Mouse (Mus musculus) intestine, embryonic 15.5 days (tissue): ENCODE measurements around the gene E430018J23Rik. TPM values are rescaled to one million over a fixed set of nuclear protein-coding genes. Genes with fewer than 3 reads are reported as not detected.
"Not testable (repeated sequence)": the region's sequence is repeated elsewhere in the genome, so short reads cannot be mapped to it uniquely, and the experiment has no call there.

Experiments used
- ATAC-seq: fragments of 200-750 bp; cut with Nextera tagmentation; 2 replicates; pipeline ENCODE4 v1.8.0; 2017; ENCODE audit warnings: moderate TSS enrichment, moderate library complexity
- H3K27ac ChIP-seq: fragments of 300-500 bp; sonication (generic); 2 replicates; pipeline ENCODE4 v1.5.1; 2015; ENCODE audit warnings: mild to moderate bottlenecking, inconsistent platforms
- H3K27me3 ChIP-seq: fragments of 300-500 bp; sonication (generic); replicated peaks from 2 replicates; pipeline ENCODE4 v1.6.1; 2015; ENCODE audit warnings: inconsistent platforms
- H3K36me3 ChIP-seq: fragments of 300-500 bp; sonication (generic); 2 replicates; pipeline ENCODE4 v1.6.1; 2015; ENCODE audit warnings: inconsistent platforms
- H3K4me1 ChIP-seq: fragments of 300-500 bp; sonication (generic); replicated peaks from 2 replicates; pipeline ENCODE4 v1.6.1; 2015; ENCODE audit warnings: inconsistent platforms
- H3K4me2 ChIP-seq: fragments of 300-500 bp; sonication (generic); replicated peaks from 2 replicates; pipeline ENCODE4 v1.6.1; 2015; ENCODE audit warnings: mild to moderate bottlenecking, inconsistent platforms
- H3K4me3 ChIP-seq: fragments of 300-500 bp; sonication (generic); replicated peaks from 2 replicates; pipeline ENCODE4 v1.5.1; 2015; ENCODE audit warnings: inconsistent platforms
- H3K9ac ChIP-seq: fragments of 300-500 bp; sonication (generic); 2 replicates; pipeline ENCODE4 v1.6.1; 2015; ENCODE audit warnings: inconsistent platforms
- H3K9me3 ChIP-seq: fragments of 300-500 bp; sonication (generic); 2 replicates; pipeline ENCODE4 v1.6.1; 2016; ENCODE audit warnings: inconsistent platforms
- WGBS: fragments of 180-500 bp; shearing (Covaris S2); methylation state at CpG from one replicate; pipeline ENCODE4 v1.1.7; 2015; 5-methylcytosine and 5-hydroxymethylcytosine counted together
- polyA plus RNA-seq: library from polyadenylated mRNA; unstranded; fragments of >200 nt; fragmentation: Nextera tagmentation; extraction: Ambion mirVana; gene quantifications from 2 replicates; pipeline ENCODE4 v1.2.1, GENCODE M21; 2015

The E430018J23Rik gene
- 8.0 and 9.3 TPM in 2 replicates for polyA plus RNA-seq

DNA sequence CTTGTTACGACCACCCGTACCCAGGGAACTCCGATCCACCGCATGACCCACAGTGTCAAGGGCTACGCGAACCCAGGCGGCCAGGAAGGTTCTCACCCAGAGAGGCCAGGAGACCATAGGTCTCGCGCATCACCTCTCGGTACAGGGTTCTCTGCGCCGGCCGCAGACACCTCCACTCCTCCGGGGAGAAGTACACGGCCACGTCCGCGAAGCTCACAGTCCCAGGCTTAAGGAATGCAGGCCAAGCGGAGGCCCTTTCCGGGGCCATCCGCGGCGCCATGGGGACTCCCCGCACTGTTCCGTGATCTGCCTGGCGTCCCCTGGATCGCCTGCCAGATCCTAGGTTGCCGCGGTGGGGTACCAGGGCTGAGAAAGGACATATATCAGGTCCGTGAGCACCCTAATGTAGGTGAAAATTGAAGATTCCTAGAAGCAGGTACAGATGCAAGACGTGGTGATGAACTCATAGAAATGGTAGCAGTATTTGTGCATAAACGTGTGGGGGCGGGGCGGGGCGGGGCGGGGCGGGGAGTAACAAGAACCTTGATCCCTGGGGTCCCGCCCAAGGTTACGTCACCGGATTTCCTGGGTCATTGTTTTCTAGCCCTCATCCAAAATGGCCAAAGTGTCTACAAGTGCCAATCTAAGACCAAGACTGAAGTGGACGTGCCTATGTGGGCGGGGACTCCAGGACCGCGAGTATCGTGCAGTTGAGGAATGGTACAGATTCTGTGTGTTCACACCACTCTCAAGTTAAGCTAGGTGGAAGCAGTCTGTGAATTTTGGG is at the start of gene E430018J23Rik:
E430018J23Rik (minus strand) TSS at position 473 of the 787 bp plus-strand sequence.
- WGBS: under 1% methylated on average over 45 of the region's 45 CpGs
- Histone ChIP-seq H3K4me2 (peak within 1 kb of the TSS; percentile 74), H3K27me3 (no peaks in the 10 kb centered on the region), H3K27ac (peak within 1 kb of the TSS; percentile 91), H3K4me1 (peaks cover 9% of the 10 kb centered on the region), H3K9me3 (no peaks in the 10 kb centered on the region), H3K9ac (peak within 1 kb of the TSS; percentile 83), H3K36me3 (peaks cover 14% of the 10 kb centered on the region), H3K4me3 (peak within 1 kb of the TSS; percentile 72)
- peak; percentile 96 for ATAC-seq

DNA sequence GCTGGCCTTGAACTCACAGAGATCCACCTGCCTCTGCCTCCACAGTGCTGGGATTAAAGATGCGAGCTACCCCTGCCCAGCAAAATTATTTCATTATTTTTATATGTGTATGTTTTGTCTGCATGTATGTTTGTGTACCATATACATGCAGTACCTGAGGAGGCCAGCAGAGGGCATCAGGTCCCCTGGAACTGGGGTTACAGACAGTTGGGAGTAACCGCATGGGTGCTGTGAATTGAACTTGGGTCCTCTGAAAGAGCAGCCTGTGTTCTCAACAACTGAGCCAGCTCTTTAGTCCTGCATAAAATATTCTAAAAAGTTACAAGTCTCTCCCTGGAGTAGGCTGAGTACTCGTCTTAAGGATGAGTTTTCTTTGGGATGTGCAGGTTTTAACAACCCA is 44.3 kb upstream of the E430018J23Rik start:
- Histone ChIP-seq H3K4me3 (no peak overlapping the region), H3K9me3 (peaks cover 8% of the 10 kb centered on the region; the same call in 1 of the 2 replicates), H3K4me2 (no peak overlapping the region), H3K27ac (no peak overlapping the region), H3K27me3 (no peaks in the 10 kb centered on the region), H3K4me1 (no peaks in the 10 kb centered on the region), H3K9ac (no peak overlapping the region), H3K36me3 (no peaks in the 10 kb centered on the region)
- ATAC-seq: no peak
- WGBS: 84% methylated on average over 3 of the region's 3 CpGs

DNA sequence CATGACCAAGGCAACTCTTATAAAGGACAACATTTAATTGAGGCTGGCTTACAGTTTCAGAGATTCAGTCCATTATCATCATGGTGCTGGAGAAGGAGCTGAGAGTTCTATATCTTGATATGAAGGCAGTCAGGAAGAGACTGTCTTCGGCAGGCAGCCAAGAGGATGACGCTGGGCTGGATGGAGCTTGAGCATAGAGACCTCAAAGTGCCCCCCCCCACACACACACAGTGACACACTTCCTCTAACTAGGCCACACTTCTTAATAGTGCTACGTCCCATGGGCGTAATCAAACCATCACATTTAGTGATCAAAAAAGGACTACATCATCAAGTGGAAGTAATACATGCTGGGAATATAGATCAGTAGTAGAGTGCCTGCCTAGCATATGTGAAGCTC is 41.8 kb upstream of the E430018J23Rik start:
- Histone ChIP-seq H3K9me3 (peaks cover 8% of the 10 kb centered on the region; the same call in 1 of the 2 replicates), H3K36me3 (no peaks in the 10 kb centered on the region), H3K4me3 (no peak overlapping the region), H3K27me3 (no peaks in the 10 kb centered on the region), H3K4me1 (no peaks in the 10 kb centered on the region), H3K27ac (no peak overlapping the region), H3K9ac (no peak overlapping the region), H3K4me2 (no peak overlapping the region)
- ATAC-seq: no peak
- WGBS: 89% methylated on average over 4 of the region's 4 CpGs

DNA sequence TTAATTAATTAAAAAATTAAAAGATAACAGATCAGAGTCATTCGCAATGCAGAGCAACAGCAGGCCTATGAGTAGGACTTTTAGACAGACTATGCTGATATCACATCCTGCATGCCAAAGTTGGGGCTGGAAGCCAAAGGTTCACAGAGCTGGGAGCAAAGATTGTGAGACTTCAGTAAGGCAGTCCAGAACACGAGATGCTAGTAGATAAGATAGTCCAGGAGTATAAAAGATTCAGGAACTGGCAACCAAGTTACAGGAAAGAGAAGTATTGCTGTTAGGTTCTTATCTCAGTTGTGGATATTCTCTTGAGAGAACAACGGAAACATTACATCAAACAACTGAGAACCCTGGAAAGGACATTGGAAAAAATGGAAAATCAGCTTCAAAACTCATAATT is 32.9 kb upstream of the E430018J23Rik start:
- no peak for ATAC-seq
- peaks cover 4% of the 10 kb centered on the region for H3K4me1 ChIP-seq
- 0 out of 2 replicates have a peak, but pooled peaks cover 6% of the 10 kb centered on the region for H3K27me3 ChIP-seq
- H3K4me3 ChIP-seq: no peak overlapping the region
- no peaks in the 10 kb centered on the region for H3K36me3 ChIP-seq
- H3K27ac ChIP-seq: no peak overlapping the region
- H3K9ac ChIP-seq: no peak overlapping the region
- H3K4me2 ChIP-seq: no peak overlapping the region
- WGBS: 68% methylated on average over 3 of the region's 3 CpGs
- no peaks in the 10 kb centered on the region for H3K9me3 ChIP-seq

DNA sequence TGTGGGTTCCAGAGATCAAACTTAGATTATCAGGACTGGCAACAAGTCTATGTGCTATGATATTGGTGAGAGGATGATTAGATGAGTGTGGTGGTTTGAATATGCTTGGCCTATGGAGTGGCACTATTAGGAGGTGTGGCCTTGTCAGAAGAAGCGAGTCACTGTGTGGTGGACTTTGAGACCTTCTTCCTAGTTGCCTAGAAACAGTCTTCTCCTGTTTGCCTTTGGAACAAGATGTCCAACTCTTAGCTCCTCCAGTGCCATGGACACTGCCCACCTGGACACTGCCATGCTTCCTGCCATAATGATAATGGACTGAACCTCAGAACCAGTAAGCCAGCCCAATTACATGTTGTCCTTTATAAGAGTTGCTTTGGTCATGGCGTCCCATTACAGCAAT is 32.5 kb upstream of the E430018J23Rik start:
- no peak for ATAC-seq
- H3K4me2 ChIP-seq: no peak overlapping the region
- no peak overlapping the region for H3K27ac ChIP-seq
- H3K9me3 ChIP-seq: no peaks in the 10 kb centered on the region
- H3K36me3 ChIP-seq: no peaks in the 10 kb centered on the region
- H3K4me1 ChIP-seq: peaks cover 8% of the 10 kb centered on the region
- no peak overlapping the region for H3K9ac ChIP-seq
- WGBS: 68% methylated on average over 2 of the region's 2 CpGs
- no peak overlapping the region for H3K4me3 ChIP-seq
- H3K27me3 ChIP-seq: 0 out of 2 replicates have a peak, but pooled peaks cover 6% of the 10 kb centered on the region

DNA sequence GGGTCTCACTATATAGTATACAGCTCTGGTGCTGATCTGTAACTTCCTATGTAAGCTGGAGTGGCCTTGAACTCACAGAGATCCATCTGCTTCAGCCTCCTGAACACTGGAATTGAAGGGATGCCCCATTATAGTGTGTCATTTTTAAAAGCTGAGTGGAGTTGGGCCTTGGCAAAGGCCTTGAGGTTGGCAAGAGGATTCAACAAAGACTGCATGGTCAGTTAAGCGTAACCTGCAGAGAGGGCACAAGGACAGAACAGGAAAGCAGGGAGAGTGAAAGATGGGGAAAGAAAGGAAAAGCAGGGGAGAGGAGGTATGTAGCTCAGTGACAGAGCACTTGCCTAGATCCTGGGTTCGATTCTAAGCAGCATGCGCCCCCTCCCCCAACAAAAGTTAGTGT is 31.9 kb upstream of the E430018J23Rik start:
- no peak for ATAC-seq
- Histone ChIP-seq H3K9me3 (no peaks in the 10 kb centered on the region), H3K36me3 (no peaks in the 10 kb centered on the region), H3K4me1 (peaks cover 8% of the 10 kb centered on the region), H3K4me2 (no peak overlapping the region), H3K9ac (no peak overlapping the region), H3K4me3 (no peak overlapping the region), H3K27me3 (0 out of 2 replicates have a peak, but pooled peaks cover 6% of the 10 kb centered on the region), H3K27ac (no peak overlapping the region)
- WGBS: 78% methylated on average over 3 of the region's 3 CpGs

DNA sequence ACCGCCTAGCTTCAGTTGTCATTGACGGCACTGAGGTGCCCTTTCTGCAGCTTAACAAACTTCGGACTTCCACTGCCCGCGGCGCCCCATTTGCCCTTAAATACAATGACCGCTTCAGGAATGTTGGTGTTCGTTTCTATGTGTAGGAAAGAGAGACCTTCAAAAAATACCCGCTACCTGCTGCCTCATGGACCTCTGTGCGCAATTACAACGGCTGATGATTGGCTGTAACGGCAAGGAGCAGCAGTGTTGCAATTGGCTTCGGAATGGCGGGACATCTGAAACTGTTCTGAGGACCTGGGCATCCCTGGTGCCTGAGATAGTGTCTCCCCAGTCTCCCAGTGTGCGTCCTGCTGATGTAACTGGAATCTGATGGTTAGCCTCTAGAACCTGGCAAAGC is 28.8 kb upstream of the E430018J23Rik start:
- H3K9ac ChIP-seq: peak overlapping the region; percentile 84
- peak overlapping the region; percentile 97 for H3K4me2 ChIP-seq
- peaks cover 8% of the 10 kb centered on the region for H3K4me1 ChIP-seq
- no peaks in the 10 kb centered on the region for H3K9me3 ChIP-seq
- H3K27me3 ChIP-seq: 0 out of 2 replicates have a peak, but pooled peaks cover 6% of the 10 kb centered on the region
- H3K27ac ChIP-seq: no peak overlapping the region
- peak overlapping the region; percentile 83 for H3K4me3 ChIP-seq
- no peaks in the 10 kb centered on the region for H3K36me3 ChIP-seq
- peak; percentile 64 for ATAC-seq
- WGBS: 1% methylated on average over 15 of the region's 15 CpGs

DNA sequence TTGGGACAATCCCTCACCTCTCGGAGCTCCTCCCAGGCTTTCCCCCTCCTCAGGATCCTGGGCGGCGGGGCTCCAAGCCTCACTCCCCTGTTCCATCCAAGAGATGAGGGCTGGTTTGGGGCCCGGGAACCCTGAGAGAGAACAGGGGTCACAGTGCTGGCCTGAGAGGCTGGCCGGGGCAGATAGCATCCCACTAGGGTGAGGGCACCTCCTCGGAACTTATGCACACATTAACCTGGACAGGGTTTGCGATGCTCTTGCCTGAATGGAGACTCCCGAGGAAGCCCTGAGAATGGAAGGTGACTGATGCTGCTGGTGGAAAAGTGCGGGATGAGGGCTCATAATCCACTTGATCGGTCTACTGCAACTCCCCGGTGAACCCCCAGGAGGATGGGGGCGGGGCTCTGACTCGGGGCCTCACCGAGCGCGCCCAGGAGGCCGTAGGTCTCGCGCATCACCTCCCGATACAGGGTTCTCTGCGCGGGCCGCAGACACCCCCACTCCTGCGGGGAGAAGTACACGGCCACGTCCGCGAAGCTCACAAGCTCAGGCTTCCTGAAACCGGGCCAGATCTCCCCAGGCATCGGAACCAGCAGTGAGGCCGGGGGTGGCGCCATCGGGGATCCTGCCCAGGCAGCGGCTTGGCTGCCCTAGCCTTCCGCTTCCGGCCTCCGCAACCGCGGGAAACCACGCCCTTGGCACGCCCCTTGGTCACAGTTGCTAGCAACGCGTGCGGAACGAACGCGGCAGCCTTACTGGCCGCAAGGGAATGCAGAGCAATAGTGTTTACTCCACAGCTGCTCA is 28.2 kb upstream of the E430018J23Rik start, which contains the start of gene Zfp688:
Zfp688 (minus strand) TSS at position 681 of the 804 bp plus-strand sequence.
- Histone ChIP-seq H3K27ac (peak within 1 kb of the TSS; percentile 77), H3K9me3 (no peaks in the 10 kb centered on the region), H3K4me3 (peak within 1 kb of the TSS; percentile 83), H3K27me3 (0 out of 2 replicates have a peak, but pooled peaks cover 6% of the 10 kb centered on the region), H3K9ac (peak within 1 kb of the TSS; percentile 84), H3K36me3 (no peaks in the 10 kb centered on the region), H3K4me1 (peaks cover 8% of the 10 kb centered on the region), H3K4me2 (peak within 1 kb of the TSS; percentile 97)
- ATAC-seq: peak; percentile 98
- WGBS: under 1% methylated on average over 48 of the region's 48 CpGs

DNA sequence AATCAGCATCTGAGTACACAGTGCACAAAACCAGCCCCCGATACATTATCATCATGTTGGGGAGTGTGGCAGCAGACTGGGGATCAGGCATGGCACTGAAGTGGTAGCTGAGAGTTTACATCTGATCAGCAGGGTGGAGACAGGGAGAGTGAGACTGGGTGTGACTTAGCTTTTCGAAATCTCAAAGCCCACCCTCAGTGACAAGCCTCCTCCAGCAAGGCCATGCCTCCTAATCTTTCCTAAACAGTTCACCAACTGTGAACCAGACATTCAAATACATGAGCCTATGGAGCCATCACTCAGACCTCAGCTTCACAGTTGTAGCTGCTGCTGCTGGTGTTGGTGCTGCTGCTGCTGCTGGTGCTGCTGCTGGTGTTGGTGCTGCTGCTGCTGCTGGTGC is 18.0 kb upstream of the E430018J23Rik start:
- Histone ChIP-seq H3K36me3 (no peaks in the 10 kb centered on the region), H3K9ac (no peak overlapping the region), H3K4me2 (no peak overlapping the region), H3K27ac (no peak overlapping the region), H3K27me3 (no peaks in the 10 kb centered on the region), H3K4me1 (no peaks in the 10 kb centered on the region), H3K9me3 (no peaks in the 10 kb centered on the region), H3K4me3 (no peak overlapping the region)
- WGBS: 71% methylated on average over 2 of the region's 2 CpGs
- no peak for ATAC-seq

DNA sequence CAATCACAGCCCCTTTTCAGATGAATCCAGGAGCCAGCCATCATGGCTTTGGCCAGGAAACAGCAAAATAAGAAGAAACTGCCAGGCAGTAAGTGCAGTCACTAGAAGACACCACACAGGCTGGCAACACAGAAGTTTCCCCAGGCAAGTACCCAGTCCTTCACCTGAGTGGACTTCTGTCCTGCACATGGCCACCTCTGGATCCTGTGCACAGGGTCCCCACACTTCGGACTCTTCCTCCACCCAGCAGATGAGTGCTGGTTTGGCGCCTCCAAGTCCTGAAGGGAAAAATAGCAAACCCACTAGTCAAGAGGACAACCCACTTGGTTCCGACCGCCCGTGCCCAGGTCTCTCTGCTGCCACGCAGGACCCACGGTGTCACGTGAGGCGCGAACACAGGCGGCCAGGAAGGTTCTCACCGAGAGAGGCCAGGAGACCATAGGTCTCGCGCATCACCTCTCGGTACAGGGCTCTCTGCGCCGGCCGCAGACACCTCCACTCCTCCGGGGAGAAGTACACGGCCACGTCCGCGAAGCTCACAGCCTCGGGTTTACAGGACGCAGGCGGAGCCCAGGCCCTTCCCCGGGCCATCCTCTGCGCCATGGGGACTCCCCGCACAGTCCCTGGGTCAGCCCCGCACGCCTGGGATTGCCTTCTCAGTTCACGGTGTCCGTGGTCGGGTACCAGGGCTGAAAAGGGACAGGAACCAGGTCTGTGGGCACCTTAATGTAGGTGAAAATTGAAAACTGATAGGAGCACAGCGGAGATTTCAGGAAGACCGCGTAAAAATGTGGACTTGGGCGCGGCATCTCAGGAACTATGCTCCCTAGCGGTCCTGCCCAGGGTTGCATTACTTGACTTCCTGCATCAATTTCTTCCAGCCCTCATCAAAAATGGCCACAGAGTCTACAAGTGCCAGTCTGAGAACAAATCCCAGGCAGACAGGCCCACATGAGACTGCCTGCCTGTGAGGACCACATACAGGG is 12.9 kb upstream of the E430018J23Rik start, which contains the start of gene Zfp764:
Zfp764 (minus strand) TSS at position 821 of the 986 bp plus-strand sequence.
- Histone ChIP-seq H3K4me3 (peak within 1 kb of the TSS; percentile 56), H3K4me2 (peak within 1 kb of the TSS; percentile 94), H3K27ac (peak within 1 kb of the TSS; percentile 61), H3K9ac (peak within 1 kb of the TSS; percentile 75)
- WGBS: 5% methylated on average over 40 of the region's 40 CpGs
- not testable (repeated sequence) for H3K27me3 ChIP-seq, H3K9me3 ChIP-seq, H3K4me1 ChIP-seq, H3K36me3 ChIP-seq
- peak; percentile 90 for ATAC-seq

DNA sequence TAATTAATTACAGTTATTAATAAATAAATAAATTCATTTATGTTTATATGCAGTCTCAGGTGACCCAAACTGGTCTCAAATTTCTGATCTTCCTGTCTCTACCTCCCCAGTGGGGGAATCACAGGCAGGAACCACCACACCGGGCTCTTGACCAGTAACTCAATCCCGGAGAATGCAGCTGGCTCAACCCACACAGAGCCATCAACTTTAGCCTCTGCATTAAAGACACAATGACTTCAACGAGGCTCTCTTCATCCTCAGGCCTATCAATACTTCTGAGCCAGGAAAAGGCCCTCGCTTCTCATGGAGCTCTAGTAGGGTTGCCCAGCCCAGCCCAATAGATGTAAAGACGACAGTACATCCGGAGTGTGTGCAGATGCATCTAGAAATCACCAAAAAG is 10.7 kb upstream of the E430018J23Rik start:
- H3K4me1 ChIP-seq, H3K9me3 ChIP-seq, ATAC-seq, H3K9ac ChIP-seq, H3K27ac ChIP-seq, H3K4me2 ChIP-seq, H3K36me3 ChIP-seq, H3K27me3 ChIP-seq, H3K4me3 ChIP-seq: not testable (repeated sequence)
- WGBS: 97% methylated on average over 6 of the region's 6 CpGs
